Mouse (Mus musculus): ENCODE results near the gene St6gal1.

The St6gal1 gene

GRCm38 (mm10) chr16:23253620-23254019 lies 29.1 kb downstream of the St6gal1 start:
- no peak for DNase-seq

GRCm38 (mm10) chr16:23254062-23254461 lies 29.5 kb downstream of the St6gal1 start:
- DNase-seq: no peak

GRCm38 (mm10) chr16:23256638-23257037 lies 32.1 kb downstream of the St6gal1 start:
- no peak for DNase-seq

- DNase-seq: no peak
These were observed 33.9 kb downstream of the St6gal1 start for GRCm38 (mm10) chr16:23258429-23258822.

- no peak for DNase-seq
These were observed 34.4 kb downstream of the St6gal1 start for GRCm38 (mm10) chr16:23258823-23259457.

GRCm38 (mm10) chr16:23259580-23259979 lies 35.0 kb downstream of the St6gal1 start:
- DNase-seq: no peak

GRCm38 (mm10) chr16:23262131-23262768 lies 37.7 kb downstream of the St6gal1 start:
- DNase-seq: no peak

- no peak for DNase-seq
These were observed 38.3 kb downstream of the St6gal1 start for GRCm38 (mm10) chr16:23262846-23263245.

- DNase-seq: no peak
These were observed 40.5 kb downstream of the St6gal1 start for GRCm38 (mm10) chr16:23264999-23265398.

GRCm38 (mm10) chr16:23265481-23265880 lies 40.9 kb downstream of the St6gal1 start:
- DNase-seq: no peak

- no peak for DNase-seq
These were observed 41.8 kb downstream of the St6gal1 start for GRCm38 (mm10) chr16:23266293-23266692.

- DNase-seq: no peak
These were observed 42.4 kb downstream of the St6gal1 start for GRCm38 (mm10) chr16:23266896-23267295.

- DNase-seq: no peak
These were observed 43.7 kb downstream of the St6gal1 start for GRCm38 (mm10) chr16:23268231-23268630.

- DNase-seq: no peak
These were observed 44.8 kb downstream of the St6gal1 start for GRCm38 (mm10) chr16:23269056-23269983.

- DNase-seq: peak in 1 of 2 experiments; percentile 12
These were observed 45.7 kb downstream of the St6gal1 start for GRCm38 (mm10) chr16:23269984-23270912.

GRCm38 (mm10) chr16:23270913-23271253 lies 46.3 kb downstream of the St6gal1 start:
- DNase-seq: no peak

GRCm38 (mm10) chr16:23271746-23272520 lies 47.4 kb downstream of the St6gal1 start:
- DNase-seq: no peak

GRCm38 (mm10) chr16:23272521-23273230 lies 48.1 kb downstream of the St6gal1 start:
- DNase-seq: no peak

- no peak for DNase-seq
These were observed 49.5 kb downstream of the St6gal1 start for GRCm38 (mm10) chr16:23274005-23274404.

- DNase-seq: no peak
These were observed 50.2 kb downstream of the St6gal1 start for GRCm38 (mm10) chr16:23274606-23275310.
